Mouse (Mus musculus): ENCODE data around the gene 4930558K02Rik. TPM values are rescaled to one million over a fixed set of nuclear protein-coding genes. Genes with fewer than 3 reads are reported as not detected.
A peak's percentile ranks its signal among the peaks of the same experiment; 100 is the strongest.

4930558K02Rik gene
- polyA plus RNA-seq, 1 experiment from 2014 or later, result 0.17 TPM

GRCm38 (mm10) chr1:161968589-161969407, 10.6 kb downstream of the 4930558K02Rik start, which contains the start of gene Pigc:
Gene Pigc (plus strand): TSS chr1:161969186.
- Histone ChIP-seq H3K4me1 (peaks cover 16% of the 10 kb centered on the region), H3K36me3 (no peaks in the 10 kb centered on the region), H3K4me2 (replicated peaks) (peak within 1 kb of the TSS; percentile 55), H3K27me3 (no peaks in the 10 kb centered on the region), H3K9ac (replicated peaks) (peak within 1 kb of the TSS; percentile 70), H3K9me3 (no peaks in the 10 kb centered on the region), H3K4me3 (peak within 1 kb of the TSS; percentile 59), H3K27ac (replicated peaks) (peak within 1 kb of the TSS; percentile 74)
- ATAC-seq (replicated peaks), result peak; percentile 99
- 3% methylated on average over 38 of the region's 38 CpGs for WGBS

GRCm38 (mm10) chr1:161967936-161968335, 11.5 kb downstream of the 4930558K02Rik start:
- Histone ChIP-seq H3K4me2 (replicated peaks) (no peak overlapping the region), H3K27me3 (no peaks in the 10 kb centered on the region), H3K4me1 (peaks cover 16% of the 10 kb centered on the region), H3K9ac (replicated peaks) (no peak overlapping the region), H3K27ac (replicated peaks) (no peak overlapping the region), H3K36me3 (no peaks in the 10 kb centered on the region), H3K4me3 (no peak overlapping the region), H3K9me3 (no peaks in the 10 kb centered on the region)
- 86% methylated on average over 2 of the region's 2 CpGs for WGBS
- ATAC-seq (replicated peaks), result no peak

- no peak overlapping the region for H3K9ac ChIP-seq (replicated peaks)
- H3K4me3 ChIP-seq, result no peak overlapping the region
- WGBS, result 50% methylated on average over 3 of the region's 3 CpGs
- no peaks in the 10 kb centered on the region for H3K4me1 ChIP-seq
- no peaks in the 10 kb centered on the region for H3K27me3 ChIP-seq
- no peaks in the 10 kb centered on the region for H3K9me3 ChIP-seq
- no peaks in the 10 kb centered on the region for H3K36me3 ChIP-seq
- H3K4me2 ChIP-seq (replicated peaks), result no peak overlapping the region
- ATAC-seq (replicated peaks), result peak; percentile 67
- H3K27ac ChIP-seq (replicated peaks), result no peak overlapping the region
These were observed 16.7 kb downstream of the 4930558K02Rik start for GRCm38 (mm10) chr1:161962465-161963377.

GRCm38 (mm10) chr1:161957964-161958950, 21.2 kb downstream of the 4930558K02Rik start:
- Histone ChIP-seq H3K36me3 (no peaks in the 10 kb centered on the region), H3K27me3 (no peaks in the 10 kb centered on the region), H3K4me1 (no peaks in the 10 kb centered on the region), H3K9ac (replicated peaks) (no peak overlapping the region), H3K27ac (replicated peaks) (no peak overlapping the region), H3K4me3 (no peak overlapping the region), H3K4me2 (replicated peaks) (no peak overlapping the region), H3K9me3 (no peaks in the 10 kb centered on the region)
- no peak for ATAC-seq (replicated peaks)
- WGBS, result 86% methylated on average over 19 of the region's 19 CpGs

GRCm38 (mm10) chr1:161955846-161956245, 23.6 kb downstream of the 4930558K02Rik start:
- ATAC-seq (replicated peaks), result no peak
- WGBS, result 70% methylated on average over 5 of the region's 5 CpGs
- no peaks in the 10 kb centered on the region for H3K9me3 ChIP-seq
- H3K4me3 ChIP-seq, result no peak overlapping the region
- H3K4me2 ChIP-seq (replicated peaks), result no peak overlapping the region
- H3K27me3 ChIP-seq, result no peaks in the 10 kb centered on the region
- no peak overlapping the region for H3K27ac ChIP-seq (replicated peaks)
- no peaks in the 10 kb centered on the region for H3K4me1 ChIP-seq
- H3K9ac ChIP-seq (replicated peaks), result no peak overlapping the region
- H3K36me3 ChIP-seq, result no peaks in the 10 kb centered on the region

- no peaks in the 10 kb centered on the region for H3K36me3 ChIP-seq
- WGBS, result 53% methylated on average over 1 of the region's 1 CpGs
- ATAC-seq (replicated peaks), result no peak
- H3K4me3 ChIP-seq, result no peak overlapping the region
- no peaks in the 10 kb centered on the region for H3K9me3 ChIP-seq
- H3K27me3 ChIP-seq, result no peaks in the 10 kb centered on the region
- no peak overlapping the region for H3K9ac ChIP-seq (replicated peaks)
- no peak overlapping the region for H3K4me2 ChIP-seq (replicated peaks)
- no peak overlapping the region for H3K27ac ChIP-seq (replicated peaks)
- H3K4me1 ChIP-seq, result no peaks in the 10 kb centered on the region
These were observed 26.8 kb downstream of the 4930558K02Rik start for GRCm38 (mm10) chr1:161952599-161952998.

GRCm38 (mm10) chr1:161951009-161951779, 28.2 kb downstream of the 4930558K02Rik start:
- Histone ChIP-seq H3K4me3 (no peak overlapping the region), H3K4me1 (no peaks in the 10 kb centered on the region), H3K9me3 (no peaks in the 10 kb centered on the region), H3K4me2 (replicated peaks) (no peak overlapping the region), H3K27ac (replicated peaks) (no peak overlapping the region), H3K36me3 (no peaks in the 10 kb centered on the region), H3K27me3 (no peaks in the 10 kb centered on the region), H3K9ac (replicated peaks) (no peak overlapping the region)
- 75% methylated on average over 5 of the region's 5 CpGs for WGBS
- ATAC-seq (replicated peaks), result no peak

- ATAC-seq (replicated peaks), result no peak
- H3K9me3 ChIP-seq, result no peaks in the 10 kb centered on the region
- H3K4me3 ChIP-seq, result no peak overlapping the region
- no peaks in the 10 kb centered on the region for H3K4me1 ChIP-seq
- H3K9ac ChIP-seq (replicated peaks), result no peak overlapping the region
- no peak overlapping the region for H3K4me2 ChIP-seq (replicated peaks)
- no peaks in the 10 kb centered on the region for H3K36me3 ChIP-seq
- H3K27ac ChIP-seq (replicated peaks), result no peak overlapping the region
- no peaks in the 10 kb centered on the region for H3K27me3 ChIP-seq
- WGBS, result 80% methylated on average over 2 of the region's 2 CpGs
These were observed 37.4 kb downstream of the 4930558K02Rik start for GRCm38 (mm10) chr1:161942082-161942481.

- 86% methylated on average over 4 of the region's 4 CpGs for WGBS
- Histone ChIP-seq H3K4me3 (no peak overlapping the region), H3K9ac (replicated peaks) (no peak overlapping the region), H3K4me1 (no peaks in the 10 kb centered on the region), H3K27me3 (no peaks in the 10 kb centered on the region), H3K36me3 (no peaks in the 10 kb centered on the region), H3K27ac (replicated peaks) (no peak overlapping the region), H3K4me2 (replicated peaks) (no peak overlapping the region), H3K9me3 (no peaks in the 10 kb centered on the region)
- ATAC-seq (replicated peaks), result no peak
These were observed 47.1 kb downstream of the 4930558K02Rik start for GRCm38 (mm10) chr1:161932286-161932685.

GRCm38 (mm10) chr1:161931817-161932216, 47.6 kb downstream of the 4930558K02Rik start:
- Histone ChIP-seq H3K4me1 (no peaks in the 10 kb centered on the region), H3K27me3 (no peaks in the 10 kb centered on the region), H3K36me3 (no peaks in the 10 kb centered on the region), H3K9me3 (no peaks in the 10 kb centered on the region), H3K4me2 (replicated peaks) (no peak overlapping the region), H3K4me3 (no peak overlapping the region), H3K9ac (replicated peaks) (no peak overlapping the region), H3K27ac (replicated peaks) (no peak overlapping the region)
- WGBS, result 78% methylated on average over 10 of the region's 10 CpGs
- no peak for ATAC-seq (replicated peaks)

GRCm38 (mm10) chr1:161931313-161931712, 48.1 kb downstream of the 4930558K02Rik start:
- no peaks in the 10 kb centered on the region for H3K36me3 ChIP-seq
- no peak overlapping the region for H3K4me2 ChIP-seq (replicated peaks)
- no peaks in the 10 kb centered on the region for H3K27me3 ChIP-seq
- no peak overlapping the region for H3K4me3 ChIP-seq
- no peak overlapping the region for H3K27ac ChIP-seq (replicated peaks)
- no peaks in the 10 kb centered on the region for H3K4me1 ChIP-seq
- 68% methylated on average over 4 of the region's 4 CpGs for WGBS
- no peak overlapping the region for H3K9ac ChIP-seq (replicated peaks)
- no peak for ATAC-seq (replicated peaks)
- no peaks in the 10 kb centered on the region for H3K9me3 ChIP-seq
